Mouse (Mus musculus) adrenal gland, postnatal 4 days (tissue): ENCODE measurements around the gene Olfm3. TPM values are rescaled to one million over a fixed set of nuclear protein-coding genes. Genes with fewer than 3 reads are reported as not detected.

Source experiments
- DNase-seq, 2 experiments: peaks; one replicate each; pipeline ENCODE4 v3.0.0; 2021 to 2022; ENCODE audit warnings: low spot score in 2 of 2, mixed read lengths in 2 of 2
- long read RNA-seq, 2 experiments: library from polyadenylated mRNA; stranded (forward); transcript quantifications; one replicate each; pipeline ENCODE4 v2.0.0; 2021
- total RNA-seq, 2 experiments: library from RNA; stranded (reverse); gene quantifications; 2 replicates each; pipeline ENCODE4 v1.2.3; 2021

Olfm3 gene
- total RNA-seq, result 1 to 10 TPM; 3.4 to 5.1 TPM
- long read RNA-seq, experiment 1, result 0 reads
- long read RNA-seq, experiment 2, full-length matches to known transcripts, result 2 of 4 reads
- long read RNA-seq, experiment 2, partial matches to known transcripts, result 1 of 4 reads
- long read RNA-seq, experiment 2, other reads (novel, unspliced or antisense), result 1 of 4 reads

GRCm38 (mm10) chr3:114903924-114904438, at the start of gene Olfm3:
Olfm3 (plus strand) TSS chr3:114904078.
- peak in 1 of 2 experiments; percentile 15 for DNase-seq

- no peak for DNase-seq
Measured at GRCm38 (mm10) chr3:114889764-114890163, 14.1 kb upstream of the Olfm3 start.

GRCm38 (mm10) chr3:114904633-114905423, 950 bp downstream of the Olfm3 start:
- no peak for DNase-seq

- no peak for DNase-seq
Measured at GRCm38 (mm10) chr3:114907537-114907936, 3.7 kb downstream of the Olfm3 start.

GRCm38 (mm10) chr3:114908846-114909245, 5.0 kb downstream of the Olfm3 start:
- DNase-seq, result no peak

GRCm38 (mm10) chr3:114920102-114920501, 16.2 kb downstream of the Olfm3 start:
- DNase-seq, result no peak

GRCm38 (mm10) chr3:114929605-114930004, 25.7 kb downstream of the Olfm3 start:
- DNase-seq, result no peak

GRCm38 (mm10) chr3:114930336-114930735, 26.5 kb downstream of the Olfm3 start:
- DNase-seq, result no peak

- DNase-seq, result no peak
Measured at GRCm38 (mm10) chr3:114930796-114931195, 26.9 kb downstream of the Olfm3 start.

- no peak for DNase-seq
Measured at GRCm38 (mm10) chr3:114932881-114933280, 29.0 kb downstream of the Olfm3 start.

GRCm38 (mm10) chr3:114954904-114955303, 51.0 kb downstream of the Olfm3 start:
- DNase-seq, result no peak

- DNase-seq, result no peak
Measured at GRCm38 (mm10) chr3:114959311-114959967, 55.6 kb downstream of the Olfm3 start.

GRCm38 (mm10) chr3:114962316-114963083, 58.6 kb downstream of the Olfm3 start:
- no peak for DNase-seq

GRCm38 (mm10) chr3:114971183-114971582, 67.3 kb downstream of the Olfm3 start:
- no peak for DNase-seq

- no peak for DNase-seq
Measured at GRCm38 (mm10) chr3:114972522-114972921, 68.6 kb downstream of the Olfm3 start.

GRCm38 (mm10) chr3:114990828-114991227, 87.0 kb downstream of the Olfm3 start:
- DNase-seq, result no peak

- no peak for DNase-seq
Measured at GRCm38 (mm10) chr3:114995956-114996355, 92.1 kb downstream of the Olfm3 start.

- DNase-seq, result no peak
Measured at GRCm38 (mm10) chr3:115027560-115027959, 123.7 kb downstream of the Olfm3 start.

GRCm38 (mm10) chr3:115028046-115028445, 124.2 kb downstream of the Olfm3 start:
- DNase-seq, result no peak

GRCm38 (mm10) chr3:115028611-115029010, 124.7 kb downstream of the Olfm3 start:
- no peak for DNase-seq

GRCm38 (mm10) chr3:115049060-115049459, 145.2 kb downstream of the Olfm3 start:
- no peak for DNase-seq
